Mouse (Mus musculus) adipocyte (in vitro differentiated cells): ENCODE results near the gene Slc38a1.

Experiments used
- DNase-seq: peaks from one replicate; pipeline ENCODE4 v3.0.0-alpha.2; 2016; ENCODE audit warnings: low spot score

Slc38a1 gene

GRCm38 (mm10) chr15:96560576-96561298, 82.0 kb downstream of the Slc38a1 start:
- no peak for DNase-seq

- DNase-seq, result peak; percentile 87
Measured at GRCm38 (mm10) chr15:96551569-96552380, 90.9 kb downstream of the Slc38a1 start.

GRCm38 (mm10) chr15:96551107-96551506, 91.6 kb downstream of the Slc38a1 start:
- no peak for DNase-seq

GRCm38 (mm10) chr15:96548363-96548762, 94.3 kb downstream of the Slc38a1 start:
- DNase-seq, result no peak

GRCm38 (mm10) chr15:96547256-96548195, 95.2 kb downstream of the Slc38a1 start:
- DNase-seq, result peak; percentile 74

- DNase-seq, result peak; percentile 71
Measured at GRCm38 (mm10) chr15:96543181-96543828, 99.4 kb downstream of the Slc38a1 start.

- DNase-seq, result no peak
Measured at GRCm38 (mm10) chr15:96542135-96542534, 100.6 kb downstream of the Slc38a1 start.

GRCm38 (mm10) chr15:96537272-96537671, 105.4 kb downstream of the Slc38a1 start:
- no peak for DNase-seq

- DNase-seq, result no peak
Measured at GRCm38 (mm10) chr15:96536412-96536811, 106.3 kb downstream of the Slc38a1 start.

GRCm38 (mm10) chr15:96527686-96528085, 115.0 kb downstream of the Slc38a1 start:
- no peak for DNase-seq

- DNase-seq, result peak; percentile 42
Measured at GRCm38 (mm10) chr15:96524239-96524738, 118.4 kb downstream of the Slc38a1 start.
